Mouse (Mus musculus) thymus, adult 2 months (tissue): ENCODE results near the gene Tmem131.

Source experiments
- CTCF ChIP-seq: fragments of 200-500 bp; IDR thresholded peaks from 2 replicates; pipeline ENCODE4 v1.5.1; 2012; ENCODE audit warnings: mild to moderate bottlenecking, control low read depth, low read length, moderate library complexity, borderline replicate concordance; ENCODE audit not compliant: control insufficient read depth, poor library complexity, insufficient read depth; ENCODE audit errors: extremely low read depth
- POLR2A ChIP-seq: fragments of 200-500 bp; IDR thresholded peaks from 2 replicates; pipeline ENCODE4 v1.6.1; 2012; ENCODE audit warnings: mild to moderate bottlenecking, low read length, control low read depth, moderate library complexity; ENCODE audit not compliant: control insufficient read depth, poor library complexity, insufficient read depth; ENCODE audit errors: extremely low read depth

DNA sequence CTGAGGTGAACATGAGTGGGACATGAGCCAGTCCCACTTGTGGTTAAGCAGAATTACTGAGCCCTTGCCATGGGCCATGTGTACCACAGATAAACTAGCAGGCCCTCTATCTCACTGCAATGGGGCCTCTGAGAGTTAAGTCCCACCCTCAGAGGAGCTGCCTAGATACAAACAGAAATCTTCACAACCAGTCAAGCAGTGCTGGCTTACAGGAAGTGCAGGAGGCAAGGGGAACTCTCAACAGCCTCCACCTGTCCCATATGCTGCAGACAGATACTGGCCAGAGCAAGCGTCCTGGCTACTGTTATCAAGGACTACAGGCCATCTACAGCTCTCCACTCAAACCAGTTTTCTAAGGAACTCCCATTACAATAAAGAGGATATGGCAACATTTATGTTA, 23.7 kb downstream of the Tmem131 start:
- TF ChIP-seq POLR2A (no peak), CTCF (no peak)
